Mouse (Mus musculus) adrenal gland, postnatal 36 days (tissue): ENCODE measurements around the gene Tarbp1. TPM values are rescaled to one million over a fixed set of nuclear protein-coding genes. Genes with fewer than 3 reads are reported as not detected.
"Not testable (repeated sequence)": the region's sequence is repeated elsewhere in the genome, so short reads cannot be mapped to it uniquely, and the experiment has no call there.

Experiments
- DNase-seq, 2 experiments: peaks; one replicate each; pipeline ENCODE4 v3.0.0; 2021; ENCODE audit warnings: mixed read lengths in 1 of 2
- total RNA-seq, 2 experiments: library from RNA; stranded (reverse); gene quantifications; 2 replicates each; pipeline ENCODE4 v1.2.3; 2021

The Tarbp1 gene
- total RNA-seq, 2 experiments from 2014 or later, result 6.4 to 7.1 TPM

DNA sequence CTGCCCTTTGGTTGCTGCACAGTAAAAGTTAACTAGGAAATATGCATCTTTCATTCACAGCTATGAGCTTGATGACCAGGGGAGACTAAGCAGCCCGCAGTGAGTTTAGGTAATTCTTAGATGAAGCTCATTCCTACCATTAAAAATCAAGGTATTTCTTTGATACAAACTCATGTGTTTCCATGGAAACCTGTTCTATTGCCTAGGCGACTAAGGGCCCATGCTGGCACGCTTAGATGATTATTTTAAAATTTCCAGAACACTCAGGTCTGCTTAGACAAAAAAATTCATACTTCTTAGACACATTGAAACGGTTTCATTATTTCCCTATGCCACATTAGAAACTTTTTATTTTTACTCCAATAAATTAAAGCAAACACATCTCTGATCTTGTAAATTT, 69.8 kb downstream of the Tarbp1 start:
- no peak for DNase-seq

DNA sequence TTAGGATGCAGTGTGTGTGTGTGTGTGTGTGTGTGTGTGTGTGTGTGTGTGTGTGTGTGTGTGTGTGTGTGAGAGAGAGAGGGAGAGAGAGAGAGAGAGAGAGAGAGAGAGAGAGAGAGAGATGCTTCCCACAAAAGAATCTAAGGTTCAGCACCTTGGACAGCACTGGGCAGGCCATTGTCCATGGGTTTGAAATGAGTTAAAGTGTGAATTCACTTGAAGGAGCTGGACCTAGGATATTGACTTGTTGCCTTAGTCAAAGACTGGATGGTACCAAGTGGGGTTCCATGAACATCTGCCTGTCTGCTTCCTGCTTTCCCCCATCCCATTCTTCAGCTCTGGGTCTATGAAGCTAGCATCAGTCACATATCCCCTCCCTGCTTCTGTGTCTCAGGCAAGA, 70.3 kb downstream of the Tarbp1 start:
- DNase-seq, result not testable (repeated sequence)

- DNase-seq, result peak; percentile 3 to 12
These were observed 76.5 kb downstream of the Tarbp1 start for GRCm38 (mm10) chr8:126398349-126398748.

GRCm38 (mm10) chr8:126395917-126396316, 78.9 kb downstream of the Tarbp1 start:
- no peak for DNase-seq

DNA sequence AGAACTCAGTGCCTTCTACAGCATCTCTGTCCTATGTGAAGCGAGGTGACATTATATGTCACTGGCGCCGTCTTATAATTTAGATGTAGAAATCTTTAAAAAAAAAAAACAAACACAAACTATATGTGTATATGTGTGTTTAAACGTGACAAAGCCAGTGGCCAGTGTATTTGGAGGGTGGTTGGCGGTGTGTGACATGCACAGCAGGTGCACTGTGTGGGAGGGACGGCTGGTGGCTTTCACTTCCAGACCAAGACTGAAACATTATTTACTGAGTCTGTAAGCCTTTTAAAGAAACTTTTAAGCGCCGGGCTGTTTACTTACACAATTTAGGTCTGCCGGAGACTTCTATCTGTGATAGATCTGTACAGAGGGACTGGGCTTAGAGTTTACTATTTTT, 79.5 kb downstream of the Tarbp1 start:
- DNase-seq, result no peak

DNA sequence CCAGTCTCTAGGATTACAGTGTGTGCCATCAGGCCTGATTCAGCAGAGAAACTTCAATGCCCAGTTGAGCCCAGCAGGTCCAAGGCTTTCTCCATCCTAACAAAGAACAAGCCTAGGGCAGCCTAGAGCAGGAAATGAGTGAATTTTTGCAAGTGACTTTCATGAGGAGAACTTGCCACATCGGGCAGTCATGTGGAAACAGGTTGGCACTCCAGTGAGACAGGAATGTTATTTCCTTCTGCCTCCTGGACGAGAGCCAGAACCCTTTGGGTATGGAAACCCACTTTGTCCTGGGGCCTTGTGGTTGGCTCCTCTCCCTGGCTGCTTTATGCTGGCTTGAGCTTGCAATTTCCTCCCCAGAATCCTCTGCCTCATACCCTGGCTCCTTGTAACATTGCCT, 83.3 kb downstream of the Tarbp1 start:
- no peak for DNase-seq

GRCm38 (mm10) chr8:126387566-126387965, 87.3 kb downstream of the Tarbp1 start:
- no peak for DNase-seq

DNA sequence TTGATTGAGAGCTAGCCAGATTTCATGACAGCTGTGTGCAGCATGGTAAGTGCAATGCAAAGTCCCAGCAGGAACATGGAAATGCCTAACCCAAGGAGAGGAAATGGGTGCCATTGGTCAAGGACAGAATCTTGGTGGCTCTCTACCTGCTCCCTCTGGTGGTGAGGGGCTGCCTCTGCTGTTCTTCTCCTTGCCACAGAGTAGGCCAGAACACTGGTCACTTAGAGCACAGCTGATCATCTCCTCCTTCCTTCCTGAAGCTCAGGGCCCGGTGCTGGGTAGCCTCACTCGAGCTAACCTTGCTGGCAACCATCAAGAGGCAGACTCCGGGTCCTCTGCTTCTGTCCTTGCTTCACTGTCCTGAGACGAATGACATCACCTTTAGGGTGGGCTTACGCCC, 92.1 kb downstream of the Tarbp1 start:
- DNase-seq, result peak; percentile 31 to 56

DNA sequence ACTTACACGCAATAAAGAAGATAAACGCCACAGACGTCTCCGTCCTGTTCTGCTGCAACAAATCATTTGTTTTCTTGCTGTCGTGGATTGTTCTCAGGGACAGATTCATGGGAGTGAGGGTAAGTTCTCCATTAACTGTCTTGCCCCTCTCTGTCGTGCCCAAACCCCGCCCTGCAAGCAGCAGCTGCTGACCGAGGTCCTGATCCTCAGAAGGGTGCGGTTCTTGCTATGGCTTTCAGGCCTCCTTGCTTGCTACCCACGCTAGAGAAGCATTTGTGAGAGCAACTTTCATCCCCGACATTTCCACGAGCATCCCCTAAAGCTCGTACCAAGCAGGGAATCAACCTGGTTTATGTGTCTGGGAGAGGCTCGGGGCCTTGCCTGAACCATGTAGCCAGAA, 92.6 kb downstream of the Tarbp1 start:
- peak; percentile 4 to 13 for DNase-seq

GRCm38 (mm10) chr8:126381299-126381698, 93.6 kb downstream of the Tarbp1 start:
- no peak for DNase-seq

- DNase-seq, result no peak
These were observed 94.7 kb downstream of the Tarbp1 start for GRCm38 (mm10) chr8:126380141-126380540.

DNA sequence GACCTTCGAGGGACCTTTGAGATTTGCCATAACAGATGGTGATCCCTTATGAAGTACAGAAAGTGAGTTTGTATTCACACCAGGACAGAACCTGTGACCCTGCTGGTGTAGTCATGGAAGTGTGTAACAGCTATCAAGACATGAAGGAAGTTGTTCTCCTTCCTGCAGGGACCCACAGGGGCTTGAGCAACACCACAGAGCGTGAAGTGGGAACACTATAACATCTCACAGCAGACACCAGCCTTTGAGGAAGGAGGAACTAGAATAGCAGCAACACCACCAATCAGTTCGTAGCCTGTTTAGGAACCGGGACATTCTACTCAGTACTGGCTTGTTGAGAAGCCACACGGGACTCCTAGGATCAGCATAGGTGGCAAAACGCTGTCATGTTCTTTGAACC, 95.3 kb downstream of the Tarbp1 start:
- DNase-seq, result no peak

Other genes with a start within 250 kb of the Tarbp1 start
- gene Slc35f3, start 176.5 kb downstream of the Tarbp1 start, total RNA-seq, result 1 to 10 TPM in 1 of 2 experiments, under 1 TPM in 1; 0.20 to 2.8 TPM
- gene Coa6, start 52.5 kb downstream of the Tarbp1 start, total RNA-seq, result 10 to 100 TPM; 23.1 to 33.4 TPM
- gene Irf2bp2, start 118.9 kb upstream of the Tarbp1 start, total RNA-seq, result 100 to 1,000 TPM in 1 of 2 experiments, 10 to 100 TPM in 1; 89.7 to 114 TPM